Mouse (Mus musculus) adrenal gland (tissue): Measurements from ENCODE around the gene Itgb7.

Experiments
- intact Hi-C: fragments of 180-260 bp; cut with DNase I; formaldehyde crosslinking; loops from one replicate; pipeline ENCODE4 v1.15.1; 2025
- long read RNA-seq, 2 experiments: library from polyadenylated mRNA; unstranded; transcript quantifications; one replicate each; pipeline ENCODE4 v2.0.0; 2020; ENCODE audit warnings: borderline replicate concordance in 1 of 2; ENCODE audit not compliant: insufficient replicate concordance in 1 of 2

Itgb7 gene
- long read RNA-seq, experiment 1, transcript Itgb7-201 (15 exons, 2,683 nt) = major isoform, 10 of 16 reads
- long read RNA-seq, experiment 1, partial matches to known transcripts = 3 of 16 reads
- long read RNA-seq, experiment 1, other reads (novel, unspliced or antisense) = 2 of 16 reads
- long read RNA-seq, experiment 2, partial matches to known transcripts = 0 of 6 reads
- long read RNA-seq, experiment 2, other reads (novel, unspliced or antisense) = 2 of 6 reads

DNA sequence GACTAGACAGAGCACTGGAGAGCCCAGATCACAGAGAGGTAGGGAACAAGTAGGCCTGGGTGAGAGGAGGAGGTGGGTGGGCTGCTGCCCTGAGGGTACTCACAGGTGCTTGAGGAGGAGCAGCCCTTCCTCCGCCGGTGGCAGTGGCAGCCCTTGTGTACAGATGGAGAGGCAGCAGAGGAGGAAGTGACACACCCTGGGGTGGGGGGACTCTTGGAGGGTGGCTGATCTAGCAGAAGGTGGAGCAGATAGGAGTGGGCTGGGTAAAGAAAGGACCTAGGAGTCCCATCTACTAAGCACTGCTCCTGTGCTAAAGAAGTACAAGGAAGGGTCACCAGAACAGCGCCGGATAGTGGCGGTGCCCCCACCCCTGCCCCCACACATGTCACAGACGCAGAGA, at the start of gene Itgb7:
Gene Itgb7, minus strand, starts transcription at position 197 of the 400 bp plus-strand sequence.
- intact Hi-C loops = no loop called here

DNA sequence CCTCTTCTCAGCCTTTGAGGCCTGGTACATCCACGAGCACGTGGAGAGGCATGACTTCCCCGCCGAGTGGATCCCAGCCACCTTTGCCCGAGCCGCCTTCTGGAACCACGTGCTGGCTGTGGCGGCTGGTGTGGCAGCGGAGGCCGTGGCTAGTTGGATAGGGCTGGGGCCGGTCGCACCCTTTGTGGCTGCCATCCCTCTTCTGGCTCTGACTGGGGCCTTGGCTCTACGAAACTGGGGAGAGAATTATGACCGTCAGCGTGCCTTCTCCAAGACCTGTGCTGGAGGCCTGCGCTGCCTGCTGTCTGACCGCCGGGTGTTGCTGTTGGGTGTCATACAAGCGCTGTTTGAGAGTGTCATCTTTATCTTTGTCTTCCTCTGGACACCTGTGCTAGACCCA, 48.9 kb upstream of the Itgb7 start:
- intact Hi-C loops = no loop called here

DNA sequence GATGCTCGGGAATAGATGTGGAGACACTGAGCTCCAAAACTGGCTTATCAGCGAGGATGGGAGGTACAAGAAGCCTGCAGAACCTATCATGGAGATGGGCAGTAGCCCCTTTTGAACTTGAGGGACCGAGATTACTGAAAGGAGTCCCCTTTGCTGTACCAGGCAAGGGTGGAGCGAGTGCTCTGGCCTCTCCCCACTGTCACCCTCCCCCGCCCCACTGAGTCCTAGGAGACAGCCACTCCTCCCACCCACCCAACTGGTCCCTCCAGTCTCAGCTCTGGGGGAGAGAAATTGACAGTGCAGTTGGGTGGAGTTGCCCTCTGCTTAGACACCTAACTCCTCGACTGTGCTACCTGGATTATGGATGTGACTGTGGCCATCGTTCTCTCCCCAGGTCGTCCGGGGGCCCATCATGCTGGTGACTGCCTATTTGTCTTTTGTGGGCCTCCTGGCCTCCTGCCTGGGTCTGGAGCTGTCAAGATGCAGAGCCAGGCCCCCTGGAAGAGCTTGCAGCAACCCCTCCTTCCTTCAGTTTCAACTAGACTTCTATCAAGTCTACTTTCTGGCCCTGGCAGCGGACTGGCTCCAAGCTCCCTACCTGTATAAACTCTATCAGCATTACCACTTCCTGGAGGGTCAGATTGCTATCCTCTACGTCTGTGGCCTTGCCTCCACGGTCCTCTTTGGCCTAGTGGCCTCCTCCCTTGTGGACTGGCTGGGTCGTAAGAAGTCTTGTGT, 48.2 kb upstream of the Itgb7 start:
- intact Hi-C loops = loop anchor here (2.0 kb wide), 1 partner anchor 39 kb away; no protein-coding TSS in a partner anchor

DNA sequence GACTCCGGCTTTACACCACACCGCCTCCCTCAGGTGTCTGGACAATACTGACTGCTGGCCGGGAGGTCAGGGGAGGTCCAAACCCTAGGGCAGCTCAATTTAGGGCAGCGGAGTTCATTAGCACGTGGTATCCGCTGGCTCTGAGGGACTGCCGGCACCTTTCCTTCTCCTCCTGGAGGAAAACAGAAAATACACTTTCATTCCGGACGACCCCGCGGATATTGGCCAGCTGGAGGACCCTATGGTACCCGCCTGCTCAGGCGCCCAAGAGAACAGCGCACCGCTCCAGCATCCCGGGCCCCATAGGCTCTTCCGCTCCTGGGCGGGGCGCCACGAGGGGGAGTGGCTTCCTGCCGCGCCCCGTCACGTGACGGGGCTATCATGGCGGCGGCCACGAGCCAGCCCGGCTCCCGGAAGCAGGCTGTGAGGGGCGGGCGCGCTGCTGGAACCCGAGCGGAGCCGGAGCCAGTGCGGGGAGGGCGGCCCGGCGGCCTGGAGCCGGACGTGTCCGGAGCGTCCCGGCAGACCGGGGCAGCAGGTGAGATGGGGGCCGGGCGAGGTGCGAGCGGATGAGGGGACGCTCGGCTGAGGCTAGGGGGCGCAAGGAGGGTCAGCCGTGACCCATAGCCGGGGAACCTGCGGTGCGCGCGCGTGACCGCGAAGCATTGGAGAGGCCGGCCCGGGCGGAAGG, 47.5 kb upstream of the Itgb7 start, which contains the start of gene Mfsd5:
Gene Mfsd5, plus strand, starts transcription at position 363 of the 691 bp plus-strand sequence.
- intact Hi-C loops = loop anchor here (2.0 kb wide), 1 partner anchor 38 kb away; no protein-coding TSS in a partner anchor

DNA sequence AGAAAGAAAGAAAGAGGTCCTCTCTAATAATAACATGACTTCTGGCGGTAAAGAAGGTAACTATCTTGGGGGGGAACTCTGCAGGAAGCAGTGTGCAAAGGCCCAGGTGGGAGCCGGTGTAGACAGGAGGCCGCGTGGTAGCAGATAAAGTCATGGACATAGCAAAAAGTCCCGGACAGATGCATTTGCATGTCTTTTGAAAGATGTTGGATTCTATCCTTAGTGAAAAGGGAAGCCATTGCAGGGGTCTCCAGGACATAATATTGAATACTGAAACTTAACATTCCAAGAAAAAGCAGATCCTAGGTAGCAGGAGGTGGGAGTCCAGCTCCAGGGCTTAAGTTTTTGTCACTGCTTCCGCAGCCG, 47.0 kb upstream of the Itgb7 start:
- intact Hi-C loops = loop anchor here (2.0 kb wide), 1 partner anchor 38 kb away; no protein-coding TSS in a partner anchor

DNA sequence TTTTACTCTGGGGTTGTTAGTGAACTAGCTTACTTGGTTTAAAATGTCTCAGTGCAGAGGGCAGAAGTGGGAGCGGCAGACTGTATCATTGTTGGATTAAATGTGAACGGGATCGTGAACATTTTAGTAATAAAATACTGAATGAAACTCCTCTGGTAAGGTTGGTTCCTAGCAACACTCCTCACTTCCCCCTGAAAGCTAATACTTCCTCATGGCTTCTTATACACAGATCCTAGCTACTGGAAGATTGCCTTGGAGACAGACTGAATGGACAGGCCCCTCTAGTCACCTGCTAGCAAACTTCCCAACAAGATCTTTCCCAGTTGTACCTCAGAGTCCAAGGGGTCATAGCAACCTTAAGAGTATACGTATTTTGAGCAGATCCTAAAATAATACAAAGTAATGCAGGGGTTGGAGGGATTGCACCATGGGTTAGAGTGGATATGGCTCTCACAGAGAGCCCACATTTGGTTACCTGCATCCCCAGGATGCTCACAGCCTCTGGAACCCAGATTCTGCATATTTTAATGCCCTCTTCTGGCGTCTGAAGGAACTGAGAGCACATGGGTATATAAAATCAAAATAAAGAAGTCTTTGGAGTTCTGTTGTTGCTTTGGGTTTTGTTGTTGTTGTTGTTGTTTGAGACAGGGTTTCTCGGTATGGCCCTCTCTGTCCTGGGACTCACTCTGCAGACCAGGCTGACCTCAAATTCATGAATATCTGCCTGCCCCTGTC, 42.4 kb upstream of the Itgb7 start:
- intact Hi-C loops = loop anchor here (2.0 kb wide), 1 partner anchor 35 kb away; no protein-coding TSS in a partner anchor

DNA sequence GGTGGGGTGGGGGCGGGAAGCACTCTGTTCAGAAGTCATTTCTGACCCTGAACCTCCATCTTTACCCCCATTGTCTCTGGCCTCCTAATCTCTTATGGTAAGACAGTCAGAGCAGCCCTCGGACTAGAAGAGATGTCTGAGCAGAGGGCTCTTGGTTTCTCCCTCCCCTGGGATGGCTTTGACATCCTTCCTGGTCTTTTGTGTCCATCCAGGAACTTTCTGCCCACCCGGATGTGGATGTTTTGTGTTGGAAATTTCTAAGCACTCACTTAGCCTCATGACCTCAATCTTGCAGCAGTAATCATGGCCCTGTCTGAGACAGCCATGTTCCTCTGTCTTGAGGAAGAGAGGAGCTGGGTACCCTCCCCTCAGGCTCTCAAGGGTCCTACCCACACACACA, 39.7 kb upstream of the Itgb7 start:
- intact Hi-C loops = no loop called here

DNA sequence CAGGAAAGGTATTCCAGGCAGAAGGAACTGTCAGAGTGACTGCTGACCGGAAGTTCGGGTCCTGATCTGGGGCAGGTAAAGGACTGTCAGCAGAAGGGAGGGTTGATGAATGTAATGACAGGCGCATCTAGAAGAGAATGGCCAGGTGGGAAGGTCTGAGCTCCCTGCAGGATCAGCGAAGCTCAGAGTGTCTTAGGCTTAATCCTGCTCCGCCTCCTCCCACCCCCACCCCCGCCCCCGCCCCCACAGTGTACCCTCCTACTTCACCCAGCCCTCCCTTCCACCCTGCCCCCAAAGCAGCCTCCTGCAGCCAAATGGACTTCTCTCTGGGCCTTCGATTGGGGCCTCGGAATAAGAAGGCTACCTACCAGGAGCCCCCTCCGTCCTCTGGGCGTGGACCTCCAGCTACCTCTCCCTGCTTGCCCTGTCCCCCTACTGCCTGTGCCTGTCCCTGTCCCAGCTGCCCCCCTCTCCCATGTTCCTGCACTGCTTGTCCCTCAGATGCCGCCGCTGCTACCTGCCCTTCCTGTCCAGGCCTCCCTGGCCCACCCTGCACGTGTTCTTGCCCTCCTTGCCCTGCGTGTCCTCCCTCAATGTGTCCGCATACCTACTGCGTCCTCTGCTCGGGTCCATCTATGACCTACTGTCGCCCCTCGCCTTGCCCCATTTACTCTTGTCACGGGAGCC, 38.7 kb upstream of the Itgb7 start, which contains the start of gene Gm9918:
Gene Gm9918, plus strand, starts transcription at position 290 of the 687 bp plus-strand sequence.
- intact Hi-C loops = no loop called here

DNA sequence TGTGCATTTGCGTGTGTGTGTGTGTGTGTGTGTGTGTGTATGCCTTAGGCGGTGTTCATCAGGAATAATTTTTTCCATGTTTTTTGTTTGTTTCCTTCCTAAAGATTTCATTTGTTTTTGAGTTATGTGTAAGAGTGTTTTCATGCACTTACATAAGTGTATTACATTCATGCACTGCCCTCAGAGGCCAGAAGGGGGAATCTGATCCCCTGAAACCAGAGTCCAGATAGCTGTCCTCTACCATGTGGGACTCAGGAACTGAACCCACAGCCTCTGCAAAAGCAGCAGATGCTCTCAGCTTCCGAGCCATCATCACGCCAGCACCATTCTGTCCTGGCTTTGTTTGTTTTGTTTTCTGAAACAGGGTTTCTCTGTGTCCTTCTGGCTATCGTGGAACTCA, 33.8 kb upstream of the Itgb7 start:
- intact Hi-C loops = no loop called here

DNA sequence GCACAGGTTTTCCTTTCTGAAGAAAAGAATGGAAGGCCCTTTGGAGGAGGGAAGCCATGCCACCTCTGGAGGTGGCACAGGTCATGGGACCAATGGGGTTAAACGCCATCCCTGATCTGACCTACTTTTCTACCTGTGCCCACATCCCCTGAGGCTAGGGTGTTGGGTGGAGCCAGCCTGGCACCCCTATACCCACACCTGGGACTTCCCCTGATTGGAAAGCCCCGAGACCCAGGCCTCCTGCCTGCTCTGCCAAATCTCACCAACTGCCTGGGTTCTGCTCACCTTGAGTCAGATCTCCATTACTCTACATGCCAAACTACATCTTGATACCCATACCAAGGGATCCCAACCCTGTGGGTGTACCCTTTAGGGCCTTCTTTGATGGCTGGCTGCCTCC, 31.3 kb upstream of the Itgb7 start:
- intact Hi-C loops = no loop called here

DNA sequence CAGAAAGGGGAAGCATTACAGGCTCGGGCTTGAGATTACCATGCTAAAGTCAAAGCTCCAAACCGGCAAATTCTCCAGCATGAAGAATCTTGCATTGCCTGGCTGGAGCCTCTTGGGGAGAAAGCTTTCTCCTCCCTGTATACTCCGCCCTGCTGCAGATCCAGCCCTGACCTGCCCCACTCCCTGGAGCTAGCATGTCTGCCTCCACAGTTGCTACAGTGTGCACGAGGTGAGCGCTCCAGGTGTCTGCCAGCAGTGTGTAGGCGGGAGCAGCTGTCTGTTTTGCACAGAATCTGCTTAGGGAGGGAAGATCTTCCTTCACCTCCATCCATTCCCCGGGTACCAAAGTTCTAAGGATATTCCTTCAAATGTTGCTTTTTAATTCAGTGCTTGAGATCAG, 30.8 kb upstream of the Itgb7 start:
- intact Hi-C loops = no loop called here

DNA sequence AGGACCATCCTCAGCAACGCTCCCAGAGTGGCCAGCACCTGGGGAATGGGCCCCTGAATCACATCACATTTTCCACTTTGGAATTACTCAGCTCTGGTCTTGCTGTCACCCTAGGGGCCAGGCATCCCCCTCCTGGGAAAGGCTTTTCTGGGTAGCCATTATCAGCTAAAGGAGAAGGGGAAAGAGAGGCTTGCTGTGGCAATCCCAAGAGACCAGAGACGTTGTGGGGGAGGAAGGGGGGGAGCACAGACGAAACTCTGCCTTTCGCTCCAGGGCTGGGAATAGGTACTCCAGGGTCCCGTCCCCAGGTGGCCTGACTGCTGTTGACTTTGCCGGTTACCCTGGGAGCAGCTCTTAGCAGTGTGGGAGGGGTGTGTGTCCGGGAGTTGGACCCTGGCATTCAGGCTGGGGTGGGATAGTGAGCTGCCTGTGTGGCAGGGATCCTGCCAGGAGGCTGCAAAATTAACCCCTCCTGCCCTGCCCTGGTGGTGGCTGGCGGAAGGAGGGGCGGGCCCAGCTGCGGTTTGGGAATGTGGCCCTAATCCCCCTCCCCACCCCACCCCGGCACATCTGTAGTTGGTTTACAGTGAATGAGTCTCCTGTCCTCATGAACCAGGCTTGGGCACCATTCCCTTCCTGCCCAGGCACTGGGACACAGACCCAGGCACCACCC, 27.0 kb upstream of the Itgb7 start:
- intact Hi-C loops = no loop called here

DNA sequence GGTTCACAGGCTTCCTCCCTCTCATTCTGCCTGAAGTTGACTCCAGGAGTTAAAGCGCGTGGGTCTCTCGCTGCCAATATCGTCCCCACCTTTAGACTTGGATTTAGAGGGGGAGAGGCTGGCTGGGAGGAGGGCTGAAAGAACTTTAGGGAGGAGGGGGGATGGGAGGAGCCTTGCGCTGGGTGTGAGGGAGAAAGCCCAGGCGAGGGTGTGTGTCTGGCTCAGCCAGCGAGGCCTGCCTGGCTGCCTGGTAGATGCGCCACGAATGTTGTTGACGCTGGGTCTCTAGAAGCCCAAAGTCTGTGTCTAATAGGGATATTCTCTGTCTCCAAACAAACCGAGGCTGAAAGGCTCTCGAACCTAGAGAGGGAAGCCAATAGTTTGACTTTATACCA, 26.3 kb upstream of the Itgb7 start:
- intact Hi-C loops = no loop called here

DNA sequence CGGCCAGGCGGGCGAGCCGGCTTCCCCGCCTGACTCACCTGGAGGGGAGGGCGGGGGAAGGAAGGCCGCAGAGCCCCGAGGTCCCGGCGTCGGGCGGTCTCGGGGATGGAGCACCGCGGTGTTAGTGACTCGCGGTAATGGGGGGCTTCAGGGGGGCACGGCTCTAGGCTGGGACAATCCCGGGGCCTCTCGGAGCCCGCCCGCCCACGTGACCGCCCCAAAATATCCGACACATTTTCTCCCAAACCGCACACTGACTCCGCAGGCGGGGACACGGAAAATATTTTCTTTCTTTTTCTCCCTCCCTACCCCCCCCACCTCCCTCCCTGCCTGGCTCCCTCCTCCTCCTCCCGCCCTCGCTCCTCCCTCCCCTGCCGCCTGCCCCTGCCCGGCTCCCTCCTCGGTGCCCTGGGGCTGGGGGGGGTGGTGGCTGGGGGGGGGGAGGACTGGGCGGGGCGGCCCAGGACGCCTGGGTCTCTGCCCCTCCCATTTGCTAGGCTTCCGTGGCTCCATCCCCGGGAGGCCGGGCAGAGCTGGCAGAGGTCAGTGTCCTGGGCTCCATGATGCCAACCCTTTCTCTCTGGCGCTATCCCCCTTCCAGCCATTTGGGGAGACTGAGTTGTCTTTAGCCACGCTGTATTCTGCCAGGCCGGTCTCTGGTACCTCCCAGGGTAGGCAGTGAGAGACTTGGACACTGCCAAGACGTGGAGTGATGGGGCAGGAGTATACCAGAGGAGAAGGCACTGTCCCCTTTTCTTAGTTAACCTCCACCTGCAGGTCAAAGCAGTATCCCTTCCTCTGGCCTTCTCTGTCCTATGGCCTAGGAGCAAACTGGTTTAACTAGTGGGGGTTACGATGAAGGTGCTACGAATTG, 25.7 kb upstream of the Itgb7 start, which contains the start of gene Rarg:
Gene Rarg, minus strand, starts transcription at position 316 of the 874 bp plus-strand sequence.
- intact Hi-C loops = no loop called here

DNA sequence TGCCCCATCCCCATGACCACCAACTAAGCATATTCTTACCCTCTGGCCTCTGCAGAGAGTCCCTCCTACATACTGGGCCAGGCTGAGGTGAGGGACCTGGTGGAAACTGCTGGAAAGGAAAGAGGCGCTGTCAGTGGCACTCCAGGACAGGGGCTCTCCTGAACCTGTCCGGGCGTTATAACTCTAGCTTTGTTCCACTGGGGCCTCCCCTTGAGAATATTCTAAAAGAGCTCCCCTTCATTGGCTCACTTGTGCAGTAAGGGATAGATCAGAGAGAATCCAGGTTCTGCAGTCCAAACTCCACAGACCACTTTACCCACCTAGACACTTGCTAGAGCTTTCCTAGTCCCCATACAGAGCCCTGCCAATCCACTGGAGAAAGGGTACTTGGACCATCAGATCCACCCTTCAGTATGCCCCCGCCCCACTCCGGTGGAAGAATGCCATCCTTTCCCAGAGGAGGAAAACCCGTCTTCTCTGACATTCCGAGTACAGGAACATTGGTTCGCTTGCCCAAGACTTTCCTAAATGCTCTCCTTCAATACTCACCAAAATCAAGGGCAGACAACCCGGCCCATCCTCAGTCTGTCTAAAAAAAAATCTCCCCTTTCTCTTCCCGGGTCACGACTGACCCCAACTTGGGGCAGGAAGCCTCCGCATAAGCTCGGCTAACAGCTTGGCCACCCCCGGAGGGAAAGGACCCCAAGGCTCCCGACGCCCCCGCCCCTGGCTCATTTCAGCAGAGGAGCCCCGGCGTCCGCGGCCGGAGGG, 24.9 kb upstream of the Itgb7 start:
- intact Hi-C loops = no loop called here

DNA sequence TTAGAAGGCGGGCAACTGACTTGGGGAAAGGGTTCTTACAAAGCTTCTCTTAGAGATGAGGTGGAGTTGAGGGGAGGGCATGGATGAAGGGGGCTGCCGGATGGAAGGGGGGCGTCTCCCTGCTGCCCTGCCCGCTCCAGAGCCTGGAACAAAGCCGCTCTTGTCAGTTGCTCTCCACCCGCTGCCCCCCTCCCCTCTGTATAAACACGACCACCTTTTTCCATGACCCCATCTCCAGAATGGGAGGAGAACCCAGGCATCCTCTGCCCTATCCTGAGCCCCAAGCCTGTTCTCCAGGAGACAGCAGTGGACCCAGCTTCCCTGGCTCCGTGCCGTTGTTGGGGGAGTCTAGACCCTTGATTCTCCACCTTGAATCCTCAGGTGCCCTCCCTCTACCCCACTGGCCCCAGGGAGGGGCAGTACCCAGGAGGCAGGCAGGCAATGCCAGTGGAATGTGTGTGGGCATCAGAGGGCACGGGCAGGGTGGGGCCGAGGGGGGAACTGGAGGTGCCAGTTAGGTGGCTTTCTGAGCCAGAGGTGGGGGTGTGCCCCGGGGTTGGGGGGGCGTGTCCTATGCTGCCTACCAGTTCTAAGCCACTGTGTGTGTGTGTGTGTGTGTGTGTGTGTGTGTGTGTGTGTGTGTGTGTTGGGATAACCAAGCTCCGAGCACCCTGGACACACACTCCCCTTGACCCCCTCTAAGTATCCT, 24.0 kb upstream of the Itgb7 start:
- intact Hi-C loops = no loop called here

DNA sequence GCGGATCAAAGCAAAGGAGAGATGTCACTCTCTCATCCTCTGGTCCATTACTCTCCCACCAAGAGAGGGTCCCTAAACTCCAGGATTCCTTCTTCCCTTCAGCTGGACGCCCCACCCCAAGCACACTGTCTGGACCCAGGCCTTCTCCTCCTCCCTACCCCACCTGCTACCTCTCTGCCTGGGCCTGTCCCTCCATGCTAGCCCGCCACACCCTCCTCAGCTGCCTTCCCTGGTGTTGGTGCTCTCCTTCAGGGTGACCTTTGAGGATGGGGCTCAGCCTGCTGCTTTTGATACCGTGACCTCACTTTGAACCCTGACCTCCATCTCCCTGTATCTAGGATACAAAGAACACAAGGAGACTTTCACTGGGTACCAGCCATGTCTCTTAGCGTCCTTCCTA, 18.8 kb upstream of the Itgb7 start:
- intact Hi-C loops = no loop called here

DNA sequence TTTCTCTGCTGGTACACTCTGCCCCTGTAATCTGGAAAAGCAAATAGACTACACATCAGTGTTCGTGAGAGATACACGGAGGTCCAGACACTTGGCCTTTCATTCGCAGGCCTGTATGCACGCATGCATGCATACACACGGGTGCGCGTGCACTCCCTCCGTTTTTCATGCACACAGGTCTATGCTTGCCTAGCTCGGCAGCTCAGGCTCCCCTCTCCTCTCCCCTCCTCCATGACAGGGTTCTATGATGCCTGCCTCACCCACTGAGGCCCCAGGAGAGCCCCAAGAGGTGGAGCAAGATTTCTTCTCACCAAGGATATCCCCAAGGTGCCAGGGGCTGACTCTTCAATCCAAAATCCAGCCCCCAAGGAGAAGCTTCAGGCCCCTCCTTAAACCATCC, 18.2 kb upstream of the Itgb7 start:
- intact Hi-C loops = no loop called here
